Mouse (Mus musculus): ENCODE results near the gene Cit. TPM values are rescaled to one million over a fixed set of nuclear protein-coding genes. Genes with fewer than 3 reads are reported as not detected.

Gene Cit
- total and polyA plus RNA-seq, 3 experiments: 21.5 to 32.9 (median 24.1) TPM

- TF ChIP-seq GABPA (IDR thresholded peaks at IDR 0.05; ENCODE audit: low read depth, low read length) (no peak), EP300 (IDR thresholded peaks at IDR 0.05; ENCODE audit: low read depth in 1 of 2, low read length in 2 of 2) (peak in 1 of 2 experiments; percentile 45; a peak in 1 of 4 replicates), ELF1 (IDR thresholded peaks at IDR 0.05; ENCODE audit: low read depth, low read length) (no peak), SMC3 (IDR thresholded peaks at IDR 0.05; ENCODE audit: low read depth, low read length) (no peak), USF2 (IDR thresholded peaks at IDR 0.05; ENCODE audit: borderline replicate concordance in 1 of 2, insufficient read depth in 1 of 2, low read depth in 1 of 2, low read length in 2 of 2) (no peak), ZKSCAN1 (IDR thresholded peaks at IDR 0.05; ENCODE audit: low read depth, low read length) (no peak), NRF1 (IDR thresholded peaks at IDR 0.05; ENCODE audit: insufficient read depth, low read depth, low read length, poor library complexity, severe bottlenecking) (no peak)
Observed at GRCm38 (mm10) chr5:116026107-116026506, 181.0 kb downstream of the Cit start (continued).

DNA sequence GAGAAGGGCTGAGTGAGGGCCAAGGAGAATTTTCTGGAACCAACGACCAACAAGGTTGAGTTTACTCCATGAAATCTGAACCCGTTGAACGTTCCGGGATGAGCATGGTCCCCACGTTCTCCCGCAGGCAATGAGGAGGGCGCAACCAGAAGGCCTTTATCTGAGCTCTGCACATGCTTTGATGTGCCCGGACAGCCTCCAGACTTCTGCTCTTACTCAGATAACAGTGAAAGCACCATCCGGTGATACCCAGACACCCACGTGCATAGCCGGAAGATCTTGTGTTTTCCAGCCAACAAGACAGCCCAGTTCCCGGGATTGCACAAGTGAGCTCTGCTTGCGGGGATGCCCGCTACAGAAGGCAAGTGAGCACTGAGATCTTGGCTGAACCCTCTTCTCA is 181.5 kb downstream of the Cit start:
- H3K79me2 ChIP-seq (ENCODE audit: control insufficient read depth, insufficient read depth, low read length, poor library complexity): peaks cover 25% of the 10 kb centered on the region
- H3K9me3 ChIP-seq (replicated peaks; ENCODE audit: insufficient read depth, low read length): no peaks in the 10 kb centered on the region
- peak overlapping the region; percentile 14 to 30; a peak in 3 of 4 replicates for H3K4me3 ChIP-seq (ENCODE audit: control insufficient read depth in 1 of 2, insufficient read depth in 1 of 2, low read depth in 2 of 2, low read length in 2 of 2)
- H3K4me1 ChIP-seq (ENCODE audit: control insufficient read depth in 1 of 2, insufficient read depth in 2 of 2, low read length in 2 of 2): peaks cover 23 to 43% of the 10 kb centered on the region in 2 experiments
- H3K27ac ChIP-seq (ENCODE audit: control insufficient read depth, low read depth, low read length): peak overlapping the region; percentile 95
- H3K27me3 ChIP-seq (ENCODE audit: control insufficient read depth in 1 of 2, insufficient read depth in 2 of 2, low read length in 2 of 2): no peaks in the 10 kb centered on the region
- DNase-seq (ENCODE audit: low read depth, low spot score): peak; percentile 94
- no peak for TF ChIP-seq MEF2A (IDR thresholded peaks at IDR 0.05; ENCODE audit: extremely low read depth, insufficient replicate concordance, low read depth, low read length, poor library complexity, severe bottlenecking)
- TF ChIP-seq POLR2A (IDR thresholded peaks at IDR 0.05; ENCODE audit: control insufficient read depth in 1 of 2, insufficient read depth in 1 of 2, low read depth in 1 of 2, low read length in 2 of 2, poor library complexity in 1 of 2): peak in 1 of 2 experiments; percentile 23; a peak in 1 of 4 replicates
- peak; percentile 60 for TF ChIP-seq USF1 (IDR thresholded peaks at IDR 0.05; ENCODE audit: low read depth, low read length)
- TF ChIP-seq MYB (IDR thresholded peaks at IDR 0.05; ENCODE audit: low read depth, low read length): 0 out of 2 replicates have a peak, but pooled peaks have one; percentile 49
- no peak for TF ChIP-seq NRF1 (IDR thresholded peaks at IDR 0.05; ENCODE audit: insufficient read depth, low read depth, low read length, poor library complexity, severe bottlenecking)
- peak; percentile 87 for TF ChIP-seq RCOR1 (IDR thresholded peaks at IDR 0.05; ENCODE audit: low read depth, low read length)
- peak; percentile 92 for TF ChIP-seq SIN3A (IDR thresholded peaks at IDR 0.05; ENCODE audit: low read length)
- TF ChIP-seq SMC3 (IDR thresholded peaks at IDR 0.05; ENCODE audit: low read depth, low read length): no peak
- peak; percentile 94 for TF ChIP-seq MXI1 (IDR thresholded peaks at IDR 0.05; ENCODE audit: low read depth, low read length)
- peak; percentile 93 for TF ChIP-seq MAX (IDR thresholded peaks at IDR 0.05; ENCODE audit: low read length)
- peak; percentile 95 for TF ChIP-seq ETS1 (IDR thresholded peaks at IDR 0.05; ENCODE audit: low read depth, low read length)
- TF ChIP-seq EP300 (IDR thresholded peaks at IDR 0.05; ENCODE audit: low read depth in 1 of 2, low read length in 2 of 2): peak; percentile 93 to 98
- peak; percentile 99 for TF ChIP-seq TCF12 (IDR thresholded peaks at IDR 0.05; ENCODE audit: low read depth, low read length)
- TF ChIP-seq GATA1 (IDR thresholded peaks at IDR 0.05; ENCODE audit: low read depth, low read length): peak; percentile 98
- peak; percentile 97 for TF ChIP-seq MYC (IDR thresholded peaks at IDR 0.05; ENCODE audit: low read depth, low read length)
- TF ChIP-seq BHLHE40 (IDR thresholded peaks at IDR 0.05; ENCODE audit: borderline replicate concordance, low read depth, low read length): peak; percentile 98
- peak; percentile 57; the same call in 1 of the 2 replicates for TF ChIP-seq TBP (IDR thresholded peaks at IDR 0.05; ENCODE audit: low read depth, low read length)
- TF ChIP-seq UBTF (IDR thresholded peaks at IDR 0.05; ENCODE audit: borderline replicate concordance, insufficient read depth, low read depth, low read length): no peak
- peak; percentile 99 for TF ChIP-seq TAL1 (IDR thresholded peaks at IDR 0.05; ENCODE audit: low read length)
- peaks cover 0 to 36% of the 10 kb centered on the region in 2 experiments; a peak in 2 of 4 replicates for H3K36me3 ChIP-seq (ENCODE audit: control insufficient read depth in 1 of 2, insufficient read depth in 2 of 2, low read length in 2 of 2)
- peak overlapping the region; percentile 38 for H3K9ac ChIP-seq (ENCODE audit: control insufficient read depth, low read depth, low read length, poor library complexity, severe bottlenecking)

All from MEL (cell line).